Mouse (Mus musculus) spleen, postnatal 10 days (tissue): ENCODE data around the gene Gkn2.

ENCODE experiments used
- DNase-seq, 2 experiments: peaks; one replicate each; pipeline ENCODE4 v3.0.0; 2021 to 2022; ENCODE audit warnings: low spot score in 2 of 2

The Gkn2 gene

DNA sequence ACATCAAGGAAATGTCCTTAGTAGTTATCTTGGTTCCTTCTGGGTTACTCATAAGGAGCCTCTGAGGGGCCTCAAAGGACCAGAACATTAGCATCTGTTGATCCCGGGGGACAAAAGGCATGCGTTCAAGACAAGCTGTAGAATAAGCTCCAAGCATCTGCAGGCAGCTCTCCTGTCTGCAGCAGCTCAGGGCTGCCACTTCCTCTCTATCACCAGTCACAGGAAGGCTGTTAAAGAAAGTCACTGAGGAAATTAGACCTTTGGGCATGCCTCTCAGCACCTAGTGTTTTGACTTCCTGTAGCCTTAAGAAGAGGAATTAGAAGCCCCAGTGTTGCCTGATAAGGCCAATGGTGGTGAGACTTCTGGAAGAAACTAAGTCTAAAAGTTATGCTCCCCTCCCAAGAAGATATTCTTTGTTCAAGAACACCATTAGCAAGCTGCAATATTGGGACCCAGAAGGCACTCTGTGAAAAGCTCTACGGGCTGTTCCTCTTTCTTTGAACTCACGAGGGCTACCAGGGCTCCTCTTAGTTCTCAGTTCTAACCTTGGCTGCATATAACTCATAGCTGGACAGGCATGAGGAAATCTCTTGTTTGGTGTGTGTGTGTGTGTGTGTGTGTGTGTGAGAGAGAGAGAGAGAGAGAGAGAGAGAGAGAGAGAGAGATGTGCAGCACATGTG is 26.9 kb downstream of the Gkn2 start:
- peak; percentile 7 to 32 for DNase-seq

DNA sequence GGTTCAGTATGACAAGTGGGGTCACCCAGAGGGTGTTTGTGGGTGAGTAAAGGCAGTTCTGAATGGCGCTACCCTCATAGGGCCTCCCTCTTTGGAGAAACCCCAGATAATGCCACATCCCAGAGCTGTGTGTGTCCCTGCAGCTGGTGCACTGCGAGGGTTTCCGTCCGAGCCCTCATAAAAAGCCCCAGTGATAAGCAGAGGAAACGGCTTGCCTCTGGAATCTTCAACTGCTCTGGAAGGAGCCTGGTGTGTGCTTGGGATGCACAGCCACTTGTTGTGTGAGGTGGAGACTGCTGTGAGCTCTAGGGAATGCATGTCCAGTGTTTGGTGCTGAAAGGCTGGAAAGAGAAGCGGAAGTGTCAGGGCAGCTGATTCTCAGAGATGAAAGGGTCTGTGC is 28.3 kb downstream of the Gkn2 start:
- no peak for DNase-seq

GRCm38 (mm10) chr6:87412011-87412410 is 38.9 kb downstream of the Gkn2 start:
- no peak for DNase-seq

DNA sequence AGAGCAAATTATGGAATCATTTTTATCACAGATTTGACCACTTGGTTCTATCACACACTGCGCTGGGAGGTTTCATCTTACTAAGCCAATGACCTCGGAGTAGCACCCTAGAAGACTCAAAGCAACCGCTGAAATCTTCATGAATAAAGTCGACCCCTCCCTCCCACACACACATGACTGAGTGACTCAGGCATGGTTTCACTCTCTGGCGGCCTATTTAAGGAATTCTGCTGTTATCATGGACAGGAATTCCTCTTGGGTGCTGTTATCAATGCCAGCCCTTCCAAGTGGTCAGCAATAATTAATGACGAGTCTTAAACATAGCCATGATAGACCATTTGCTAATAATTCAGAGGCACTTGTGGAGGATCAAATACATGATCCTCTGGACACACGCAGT is 49.1 kb downstream of the Gkn2 start:
- DNase-seq: no peak

DNA sequence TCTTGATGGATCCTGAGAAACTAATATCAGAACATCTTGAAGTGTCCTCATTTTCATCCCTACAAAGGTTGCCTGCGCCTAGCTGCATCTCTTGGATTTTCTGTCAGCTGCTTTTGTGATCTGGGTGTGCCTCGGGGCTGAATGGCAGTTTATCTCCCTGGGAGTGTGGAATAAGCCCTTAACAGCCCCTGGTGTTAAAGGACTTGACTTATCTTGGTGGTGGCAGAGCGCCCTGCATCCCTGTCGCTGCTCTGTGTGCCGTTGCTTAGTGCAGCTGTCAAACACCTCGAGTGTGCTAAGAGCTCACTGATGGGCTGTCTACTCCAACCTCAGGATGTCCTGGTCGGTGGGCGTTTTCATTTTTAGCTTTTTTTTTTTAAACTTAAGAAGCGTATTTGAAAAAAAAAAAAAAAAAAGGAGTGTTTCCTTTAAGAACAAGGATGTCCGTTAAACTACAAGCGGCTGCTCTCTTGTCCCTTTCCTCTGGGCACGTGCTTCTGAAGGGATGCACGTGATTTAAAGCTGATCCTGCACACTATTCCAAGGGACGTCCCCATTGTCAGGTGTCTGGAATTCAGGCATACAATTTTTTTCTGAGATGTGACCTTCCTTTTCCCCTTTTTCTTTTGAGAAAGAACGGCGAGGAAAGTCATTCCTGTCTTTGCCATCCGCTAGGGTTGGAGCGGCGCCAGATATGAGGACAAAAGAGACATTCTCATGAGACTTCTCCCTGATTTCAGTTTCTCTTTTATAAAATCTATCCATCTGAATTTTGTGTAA is 51.1 kb downstream of the Gkn2 start:
- no peak for DNase-seq

GRCm38 (mm10) chr6:87426954-87427353 is 53.8 kb downstream of the Gkn2 start:
- DNase-seq: no peak

- no peak for DNase-seq
These were observed 54.5 kb downstream of the Gkn2 start for GRCm38 (mm10) chr6:87427616-87428015.

- DNase-seq: no peak
These were observed 55.4 kb downstream of the Gkn2 start, which contains the start of gene Bmp10 for GRCm38 (mm10) chr6:87428487-87429044. TSS of gene Bmp10 (plus strand) at chr6:87428994.
